Mouse (Mus musculus) neural tube, postnatal 0 days (tissue): Measurements from ENCODE around the gene Ap1b1. TPM values are rescaled to one million over a fixed set of nuclear protein-coding genes. Genes with fewer than 3 reads are reported as not detected.

Experiments used
- microRNA-seq: library from miRNA; unstranded; fragments of <30 nt; microRNA quantifications from one replicate; pipeline ENCODE4, GENCODE M21; 2016
- polyA plus RNA-seq: library from polyadenylated mRNA; unstranded; fragments of >200 nt; fragmentation: Nextera tagmentation; extraction: Ambion mirVana; gene quantifications from 2 replicates; pipeline ENCODE4 v1.2.1, GENCODE M21; 2015

The Ap1b1 gene
- 82.9 and 93.1 TPM in 2 replicates for polyA plus RNA-seq

DNA sequence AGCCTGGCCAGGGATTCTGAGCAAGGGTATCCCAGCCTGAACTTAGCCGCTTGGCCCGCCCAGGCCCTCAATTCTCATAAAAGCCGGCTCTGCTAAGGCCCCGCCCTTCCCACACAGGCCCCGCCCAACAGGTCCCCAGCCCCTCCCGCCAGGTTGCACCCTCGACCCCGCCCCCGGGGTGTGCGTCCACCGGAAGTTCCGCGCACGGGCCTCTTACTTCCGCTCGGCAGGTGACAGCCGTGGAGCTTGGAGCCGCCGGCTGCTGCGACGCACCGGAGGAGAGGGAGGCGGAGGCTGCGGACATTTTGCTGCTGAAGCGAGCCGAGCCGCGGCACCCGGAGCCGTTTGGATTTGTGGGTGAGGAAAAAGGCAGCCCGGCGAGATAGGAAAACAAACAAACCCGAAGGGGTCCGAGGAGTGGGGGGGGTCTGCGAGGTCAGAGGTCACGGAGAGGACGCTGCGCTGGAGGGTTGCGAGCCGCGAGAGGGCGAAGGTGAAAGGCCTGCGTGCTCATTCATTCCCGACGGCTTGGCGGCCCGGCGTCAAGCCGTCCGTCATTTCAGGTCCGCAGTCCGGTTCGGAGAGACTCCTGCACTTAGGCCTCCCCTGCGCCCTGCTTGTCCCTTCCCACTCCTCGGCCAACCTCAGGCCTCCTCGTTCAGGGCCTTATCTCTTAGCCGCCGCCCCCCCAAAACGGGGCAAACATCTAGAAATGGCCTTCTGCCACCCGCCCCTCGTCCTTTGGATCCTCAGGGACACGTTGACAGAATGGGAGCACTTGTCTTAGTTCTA is at the start of gene Ap1b1:
TSS of gene Ap1b1 (plus strand) at position 130 of the 792 bp plus-strand sequence.

GRCm38 (mm10) chr11:4947813-4948174 is 38.8 kb upstream of the Ap1b1 start, which contains the start of gene Nefh:
Nefh (minus strand) TSS chr11:4948064.

DNA sequence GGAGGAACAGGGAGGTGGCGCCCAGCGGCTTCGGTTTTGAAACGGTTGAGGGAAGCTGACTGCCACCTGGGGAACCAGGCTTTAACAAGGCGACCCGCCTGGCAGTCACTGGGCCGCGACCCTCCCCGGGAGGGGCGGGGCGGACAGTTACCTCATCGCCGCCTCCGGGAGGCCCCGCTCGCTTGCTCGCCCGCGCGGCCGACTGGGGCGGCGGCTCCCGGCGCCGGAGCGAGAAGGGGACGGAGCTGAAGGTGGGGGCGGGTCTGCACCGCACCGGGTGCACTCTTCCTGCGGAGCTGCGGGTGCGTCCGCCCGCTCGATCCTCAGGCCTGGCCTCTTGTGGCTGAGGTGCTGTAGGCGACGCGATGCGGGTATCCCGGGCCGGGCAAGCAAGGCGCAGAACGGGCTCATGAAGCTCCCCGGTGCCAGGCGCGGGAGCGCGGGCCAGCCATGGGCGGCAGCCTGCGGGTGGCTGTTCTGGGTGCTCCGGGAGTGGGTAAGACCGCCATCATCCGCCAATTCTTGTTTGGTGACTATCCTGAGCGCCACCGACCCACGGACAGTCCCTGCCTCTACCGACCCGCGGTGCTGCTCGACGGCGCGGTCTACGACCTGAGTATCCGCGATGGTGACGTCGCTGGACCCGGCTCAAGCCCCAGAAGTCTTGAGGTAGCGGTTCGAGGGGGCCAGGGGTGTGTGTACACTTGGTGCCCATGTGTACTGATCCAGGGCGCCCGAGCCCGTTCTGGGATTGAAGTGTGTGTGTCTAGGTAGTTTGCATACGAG is 71.4 kb downstream of the Ap1b1 start, which contains the start of gene Rasl10a:
TSS of gene Rasl10a (plus strand) at position 273 of the 786 bp plus-strand sequence.

GRCm38 (mm10) chr11:5065056-5065821 is 78.6 kb downstream of the Ap1b1 start, which contains the start of gene Gas2l1:
Gas2l1 (minus strand) TSS chr11:5065327.

Small RNAs within 50 kb of the gene (microRNA-seq; reads per million reads assigned to microRNA genes)
- gene Gm47296 = not detected

Other genes starting within 250 kb of the Ap1b1 start
- gene Cabp7, start 240.0 kb upstream of the Ap1b1 start, polyA plus RNA-seq = 12.4 and 13.4 TPM in 2 replicates
- 43.5 and 44.8 TPM in 2 replicates for gene Nf2, start 137.3 kb upstream of the Ap1b1 start, polyA plus RNA-seq
- 110 and 116 TPM in 2 replicates for gene Nipsnap1, start 112.9 kb upstream of the Ap1b1 start, polyA plus RNA-seq
- 31.0 and 32.6 TPM in 2 replicates for gene Thoc5, start 91.5 kb upstream of the Ap1b1 start, polyA plus RNA-seq
- 59.7 and 69.0 TPM in 2 replicates for gene Nefh, start 38.8 kb upstream of the Ap1b1 start, polyA plus RNA-seq
- gene Rasl10a, start 71.3 kb downstream of the Ap1b1 start, polyA plus RNA-seq = 5.3 and 6.1 TPM in 2 replicates
- gene Gas2l1, start 78.5 kb downstream of the Ap1b1 start, polyA plus RNA-seq = 26.2 and 27.1 TPM in 2 replicates
- gene Rhbdd3, start 112.1 kb downstream of the Ap1b1 start, polyA plus RNA-seq = 39.1 and 45.6 TPM in 2 replicates
- 328 and 384 TPM in 2 replicates for gene Ewsr1, start 112.4 kb downstream of the Ap1b1 start, polyA plus RNA-seq
- gene Emid1, start 165.4 kb downstream of the Ap1b1 start, polyA plus RNA-seq = 28.6 and 30.1 TPM in 2 replicates